Mouse (Mus musculus) bone marrow, adult 2 months (tissue): ENCODE results near the gene Cdc6.

Experiments
- CTCF ChIP-seq: fragments of 200-500 bp; IDR thresholded peaks from 2 replicates; pipeline ENCODE4 v1.5.1; 2011; ENCODE audit warnings: low read length, control low read depth; ENCODE audit not compliant: control insufficient read depth, insufficient read depth
- POLR2A ChIP-seq: fragments of 200-500 bp; IDR thresholded peaks from 2 replicates; pipeline ENCODE4 v1.6.1; 2011; ENCODE audit warnings: low read depth, mild to moderate bottlenecking, control low read depth, low read length, borderline replicate concordance; ENCODE audit not compliant: control insufficient read depth

- no peak for TF ChIP-seq CTCF
- no peak for TF ChIP-seq POLR2A
These were observed 31.7 kb downstream of the Cdc6 start for GRCm38 (mm10) chr11:98939084-98939952.
